Mouse (Mus musculus) B cell, adult 2 months (primary cell): ENCODE data around the gene Wdr17.

Experiments
- DNase-seq, 2 experiments: peaks; one replicate each; pipeline ENCODE4 v3.0.0; 2022

The Wdr17 gene

DNA sequence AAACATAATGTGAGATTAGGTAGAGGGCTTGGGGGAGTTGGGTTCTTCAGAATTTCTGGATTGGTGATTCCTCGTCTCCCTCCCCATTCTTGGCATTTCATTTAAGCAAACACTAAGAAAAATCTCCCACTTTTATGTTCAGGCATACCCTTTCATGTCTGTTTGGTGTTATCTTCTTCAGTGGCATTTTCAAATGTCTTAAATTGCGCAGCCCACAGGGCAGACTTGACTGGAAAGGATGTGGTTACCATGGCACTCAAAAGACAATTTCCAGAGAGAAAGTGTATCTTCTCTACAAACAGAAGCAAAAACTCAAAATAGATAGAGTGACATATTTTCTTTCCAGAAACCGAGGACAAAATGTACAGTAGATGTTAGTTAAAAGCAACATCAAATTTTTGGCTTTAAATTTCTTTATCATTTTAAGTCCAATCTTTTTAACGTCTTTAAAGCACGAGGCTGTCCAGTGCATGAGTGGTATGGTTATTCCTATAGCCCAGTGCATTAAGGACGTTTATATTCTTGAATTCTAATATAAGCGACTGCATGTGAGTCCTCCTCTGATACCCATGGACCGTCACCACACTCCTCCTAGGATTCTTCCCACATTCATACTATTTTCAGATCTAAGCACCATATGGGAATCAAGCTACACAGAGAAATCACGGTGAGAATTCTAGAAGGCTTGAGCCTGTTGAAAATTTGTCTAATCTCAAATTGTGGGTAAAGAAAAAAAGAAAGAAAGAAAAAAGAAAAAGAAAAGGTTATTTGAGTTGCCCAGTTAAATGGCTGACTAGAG, at the start of gene Wdr17:
Wdr17 (minus strand) TSS at position 198 of the 799 bp plus-strand sequence.
- DNase-seq: no peak

DNA sequence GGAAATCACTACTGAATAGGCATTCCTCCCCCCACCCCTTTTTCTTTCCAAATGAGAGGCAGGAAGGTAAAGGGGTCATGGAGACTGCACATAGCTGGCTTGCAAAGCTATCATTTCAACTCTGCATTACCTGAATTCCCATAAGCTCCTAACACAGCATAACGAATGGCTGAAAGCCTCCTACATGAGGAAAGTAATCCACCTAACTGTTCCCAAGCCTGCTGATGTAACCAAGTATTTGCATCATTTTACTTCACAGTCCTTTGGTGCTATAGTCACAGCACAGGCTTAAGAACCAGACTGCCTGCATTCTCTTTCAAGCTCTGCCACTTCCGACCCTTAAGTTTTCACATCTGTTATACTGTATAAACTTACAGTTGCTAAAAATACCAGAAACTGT, 45.3 kb upstream of the Wdr17 start:
- DNase-seq: no peak

DNA sequence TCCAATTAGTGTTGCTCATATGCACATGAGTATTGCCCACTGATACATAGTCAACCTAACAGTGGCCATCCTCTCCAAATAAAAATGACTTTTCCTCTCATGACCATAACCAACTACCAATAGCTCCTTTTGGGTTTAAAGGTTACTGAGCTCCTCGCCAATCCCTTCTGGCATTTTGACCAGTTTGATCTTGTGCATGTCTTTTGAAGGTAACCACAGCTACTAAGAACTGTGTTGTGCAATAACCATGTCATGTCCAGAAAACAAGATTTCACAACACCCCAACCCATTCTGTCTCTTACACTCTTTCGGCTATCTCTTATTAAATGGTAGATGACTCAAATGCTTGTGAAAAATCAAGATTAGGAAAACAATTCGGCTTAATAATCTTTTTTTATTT, 38.0 kb upstream of the Wdr17 start:
- no peak for DNase-seq

DNA sequence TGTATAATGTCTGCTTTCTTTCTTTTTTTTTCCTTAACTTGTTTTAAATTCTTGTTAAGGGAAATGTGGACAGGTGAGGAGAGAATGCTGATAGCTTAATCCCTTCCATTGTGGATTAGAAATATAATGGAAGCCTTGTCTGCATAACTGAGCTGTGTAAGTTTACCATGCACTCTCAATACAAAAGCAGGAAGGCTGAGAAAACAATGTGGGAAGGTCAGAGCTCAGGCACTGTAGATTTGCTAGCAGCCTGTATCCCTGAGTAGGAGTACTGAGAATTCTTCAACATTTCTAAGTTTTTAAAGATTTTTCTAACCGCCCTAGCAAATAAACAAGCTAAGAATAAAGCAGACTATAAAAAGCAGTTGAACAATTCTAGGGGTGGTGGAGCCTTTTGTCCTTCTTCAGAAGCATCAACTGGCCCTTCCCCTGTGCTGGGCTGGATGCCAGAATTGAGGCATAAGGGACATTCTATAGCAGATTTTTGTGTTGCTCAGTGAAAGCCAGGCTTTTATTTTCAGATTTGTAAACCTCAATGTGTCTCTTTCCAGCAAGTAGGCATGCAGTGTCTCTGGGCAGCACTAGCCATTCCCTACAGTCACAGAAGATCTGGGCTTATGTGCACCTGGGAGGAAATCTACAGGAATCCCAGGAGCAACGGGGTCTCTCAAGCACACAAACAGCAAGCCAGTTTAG, 35.3 kb upstream of the Wdr17 start:
- no peak for DNase-seq

DNA sequence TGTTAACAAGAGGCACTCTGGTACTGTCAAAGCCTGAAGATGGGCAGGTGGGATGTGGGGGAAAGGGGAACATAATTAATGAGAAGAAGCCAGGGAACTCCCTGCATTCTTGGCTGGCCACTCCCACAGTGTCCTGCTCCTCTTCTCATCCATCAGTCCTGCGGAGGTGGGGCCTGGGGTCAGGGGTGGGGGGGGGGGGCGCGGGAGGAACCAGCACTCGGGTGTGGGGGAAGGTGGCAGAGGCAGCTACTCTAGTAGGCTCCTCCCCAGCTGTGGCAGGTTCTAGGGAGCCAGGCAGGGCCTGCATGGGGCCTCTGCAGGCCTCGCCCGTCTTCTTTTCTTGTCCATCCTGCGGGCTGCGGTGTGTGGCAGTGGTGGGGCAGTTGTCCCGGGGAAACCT, 30.7 kb upstream of the Wdr17 start:
- no peak for DNase-seq

DNA sequence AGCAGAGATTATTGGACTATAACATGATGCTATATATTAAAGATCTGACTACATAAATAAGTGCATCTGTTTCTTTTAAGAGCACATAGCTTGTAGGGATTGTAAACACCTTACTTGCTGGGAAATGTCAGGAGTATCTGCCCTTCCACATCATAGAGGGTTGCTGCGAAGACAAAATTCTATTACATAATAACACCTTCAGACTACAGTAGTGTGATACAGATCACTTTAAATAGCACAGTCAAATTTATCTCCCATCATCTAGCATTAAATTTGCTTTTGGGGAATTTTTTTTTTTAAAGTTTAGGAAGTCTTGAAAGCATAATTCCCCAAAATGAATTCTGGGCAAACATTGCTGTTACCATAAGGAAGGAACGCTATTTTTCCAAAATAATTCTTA, 25.9 kb upstream of the Wdr17 start:
- DNase-seq: no peak

DNA sequence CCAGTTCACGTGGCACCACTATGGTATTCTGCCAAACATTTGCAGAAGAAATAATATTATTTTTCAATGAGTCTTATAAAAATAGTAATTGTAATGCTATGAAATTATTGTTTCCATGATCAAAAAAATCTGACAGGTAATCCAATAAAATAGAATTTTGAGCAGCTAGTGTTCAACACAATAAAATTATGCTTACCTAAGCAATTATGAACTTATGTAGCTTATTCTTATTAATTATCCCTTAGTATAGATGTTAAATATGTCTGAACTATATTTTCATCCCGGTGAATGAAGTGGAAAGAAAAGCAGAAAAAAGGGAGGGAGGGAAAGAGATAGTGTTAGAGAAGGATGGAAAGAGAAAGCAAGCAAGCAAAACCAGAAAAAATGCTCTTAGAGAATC, 12.5 kb upstream of the Wdr17 start:
- DNase-seq: no peak

DNA sequence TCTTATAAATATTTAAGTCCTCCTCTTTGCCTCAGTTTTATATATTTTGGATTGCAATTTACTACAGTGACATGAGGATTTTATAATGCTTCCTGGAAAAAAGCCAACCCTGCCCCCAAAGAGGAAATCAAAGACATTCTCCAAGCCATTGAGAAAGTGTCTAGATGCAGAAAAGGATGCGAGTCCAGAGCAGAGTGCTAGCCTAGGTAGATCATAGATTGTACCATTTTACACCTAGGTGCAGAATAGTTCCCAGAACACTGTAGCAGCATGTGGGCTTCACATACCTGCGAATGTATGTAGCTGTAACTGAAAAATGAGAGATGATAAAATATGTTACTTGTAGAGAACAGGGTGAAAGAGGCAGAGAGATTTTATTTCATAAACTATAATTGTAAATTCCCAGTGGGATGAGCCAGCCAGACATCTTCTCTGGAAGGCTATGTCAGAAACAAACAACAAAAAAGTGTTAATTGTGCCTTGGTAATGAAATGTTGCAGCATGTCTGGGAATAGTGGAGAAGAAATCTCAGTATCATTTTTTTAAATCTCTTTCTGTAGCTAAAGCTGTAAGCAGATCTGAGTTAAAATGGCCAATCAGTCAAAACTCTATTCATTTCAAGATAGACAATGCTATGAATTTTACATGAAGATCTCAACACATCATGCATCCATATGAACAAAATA, 7.8 kb upstream of the Wdr17 start:
- DNase-seq: no peak

DNA sequence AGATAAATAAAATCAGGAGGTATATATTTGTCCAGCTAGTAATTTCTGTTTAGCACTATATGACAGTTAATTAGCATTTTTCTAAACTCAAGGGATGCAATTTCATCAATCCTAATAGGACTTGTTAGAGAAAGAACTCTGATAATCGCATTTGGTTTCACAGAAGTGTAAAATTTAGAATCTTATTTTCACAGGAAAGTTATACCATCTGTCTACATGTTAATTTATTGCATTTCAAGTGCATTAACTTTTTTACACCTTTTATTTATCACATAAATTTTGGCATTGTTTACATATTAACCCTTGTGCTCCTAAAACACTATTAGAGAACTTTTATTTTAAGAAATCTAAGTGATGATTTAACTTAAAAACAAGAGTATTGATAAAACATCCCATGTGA, 7.2 kb upstream of the Wdr17 start:
- DNase-seq: no peak

DNA sequence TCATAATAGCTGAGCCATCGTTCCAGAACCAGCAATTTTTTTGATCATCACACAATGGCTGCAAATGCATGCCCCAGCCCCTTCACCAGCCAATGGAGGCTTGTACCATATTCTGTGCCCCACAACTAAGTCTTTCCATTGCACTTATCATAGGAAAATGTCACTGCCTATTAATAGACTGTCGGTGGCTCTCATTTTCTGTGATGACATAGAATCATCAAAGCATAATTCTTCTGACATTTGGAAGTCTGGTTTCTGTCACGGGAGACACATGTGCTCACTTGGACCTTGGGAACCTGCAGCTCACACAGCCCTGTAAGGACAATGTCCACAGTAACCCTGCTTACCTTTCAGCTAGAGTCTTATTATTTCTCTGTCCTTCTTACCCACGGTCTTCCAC, 424 bp downstream of the Wdr17 start:
- DNase-seq: no peak

DNA sequence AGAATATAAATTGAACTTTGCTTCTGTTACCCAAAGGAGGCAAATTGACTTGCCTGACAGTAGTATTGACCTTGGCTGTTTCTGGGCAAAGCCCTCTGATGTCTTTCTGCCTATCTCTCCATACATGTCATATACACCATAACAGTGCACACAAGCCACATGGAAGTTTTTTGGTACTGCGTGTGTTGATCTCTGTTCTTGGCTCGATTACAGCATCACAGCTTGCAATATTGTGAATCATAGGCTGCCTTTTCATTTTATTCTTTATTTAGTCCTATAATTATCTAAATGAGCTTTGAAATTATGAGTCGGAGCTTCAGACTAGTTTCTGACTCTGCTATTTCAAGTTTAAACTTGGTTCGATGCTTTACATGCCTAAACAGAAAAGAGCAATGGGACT, 10.5 kb downstream of the Wdr17 start:
- DNase-seq: no peak

DNA sequence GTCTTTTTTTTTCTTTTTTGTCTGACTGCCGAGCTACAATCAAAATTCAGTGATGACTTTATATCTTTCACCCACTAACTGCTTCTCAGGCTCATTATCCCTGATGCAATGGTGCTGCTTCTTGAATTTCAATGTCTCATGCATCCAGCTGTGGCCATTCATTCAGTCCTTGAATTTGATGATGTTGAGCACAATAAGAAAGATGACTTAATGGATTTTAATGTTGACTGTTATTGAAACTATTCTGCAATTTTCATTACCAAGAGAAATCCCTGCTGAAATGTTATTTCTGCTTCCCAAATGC, 22.3 kb downstream of the Wdr17 start:
- DNase-seq: no peak

DNA sequence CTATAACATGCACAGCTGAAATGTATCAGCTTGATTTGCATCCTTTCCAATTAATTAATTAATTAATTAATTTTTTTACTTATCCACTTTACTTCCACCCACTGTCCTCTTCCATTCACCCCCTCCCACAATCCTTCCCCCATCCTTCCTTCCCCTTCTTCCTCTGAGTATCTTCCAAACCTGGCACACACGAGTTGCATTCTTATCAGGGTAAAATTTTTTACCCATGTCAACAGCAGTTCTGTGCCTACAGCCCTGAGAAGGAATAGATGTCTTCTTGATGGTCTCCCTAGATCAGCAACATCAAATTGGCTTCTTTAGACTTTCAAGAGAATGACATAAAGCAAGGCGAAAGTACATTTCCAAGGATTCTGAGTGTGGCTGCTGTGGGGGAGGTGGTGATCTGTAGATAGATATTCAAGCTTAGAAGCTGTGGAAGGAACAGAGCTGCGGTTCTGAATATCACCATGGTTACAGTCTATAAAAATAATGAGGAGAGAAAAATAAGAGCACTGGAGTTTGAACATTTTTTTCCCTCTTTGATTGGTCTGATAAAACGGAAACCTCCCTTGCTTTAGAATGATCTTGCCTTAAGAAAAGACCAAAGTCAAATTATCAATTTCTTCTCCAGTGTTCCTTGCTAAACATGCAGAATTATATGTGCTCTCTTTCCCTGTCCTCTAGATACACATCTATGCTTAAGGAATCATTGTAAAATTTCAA, 22.8 kb downstream of the Wdr17 start:
- DNase-seq: no peak

DNA sequence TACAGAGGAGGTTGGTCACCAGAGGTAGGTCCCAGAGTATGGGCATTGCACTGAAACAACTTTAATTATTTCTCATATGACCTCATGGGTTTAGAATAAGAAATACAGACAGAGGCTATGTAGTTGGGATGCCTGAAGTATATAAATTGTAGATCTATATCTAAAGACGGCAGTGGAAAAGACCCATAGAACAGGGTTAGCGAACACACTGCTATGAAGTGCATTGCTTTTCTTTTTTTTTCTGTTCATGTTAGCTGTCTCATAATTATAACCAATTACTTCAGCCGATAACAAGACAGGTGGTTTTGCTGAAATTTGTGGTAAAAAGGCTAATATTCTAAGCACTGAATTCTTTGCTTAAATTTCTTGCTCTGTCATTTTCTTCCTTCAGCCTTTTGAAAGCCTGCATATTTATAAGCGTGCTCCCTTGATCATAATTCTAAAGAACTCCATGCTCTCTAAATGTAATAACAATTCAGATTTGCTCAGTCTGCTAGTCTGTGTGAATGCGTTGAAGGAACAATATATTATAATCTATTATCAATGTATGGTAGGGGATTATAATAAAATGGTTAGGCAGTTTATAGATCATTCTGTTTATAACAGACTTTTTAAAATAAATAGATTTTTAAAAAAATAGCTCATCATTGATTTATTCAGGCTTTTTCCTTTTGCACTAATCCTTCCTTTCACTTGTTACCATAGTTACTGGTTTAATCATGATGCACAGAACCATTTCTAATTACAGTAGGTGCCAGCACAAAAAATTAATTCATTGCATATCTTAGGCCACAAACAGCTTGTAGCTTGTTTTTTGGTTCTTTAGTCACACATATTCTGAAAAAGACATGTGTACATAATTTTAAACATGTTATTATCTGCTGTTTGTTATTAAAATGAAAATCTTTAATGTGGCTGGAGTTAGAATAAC, 50.7 kb downstream of the Wdr17 start:
- DNase-seq: no peak

DNA sequence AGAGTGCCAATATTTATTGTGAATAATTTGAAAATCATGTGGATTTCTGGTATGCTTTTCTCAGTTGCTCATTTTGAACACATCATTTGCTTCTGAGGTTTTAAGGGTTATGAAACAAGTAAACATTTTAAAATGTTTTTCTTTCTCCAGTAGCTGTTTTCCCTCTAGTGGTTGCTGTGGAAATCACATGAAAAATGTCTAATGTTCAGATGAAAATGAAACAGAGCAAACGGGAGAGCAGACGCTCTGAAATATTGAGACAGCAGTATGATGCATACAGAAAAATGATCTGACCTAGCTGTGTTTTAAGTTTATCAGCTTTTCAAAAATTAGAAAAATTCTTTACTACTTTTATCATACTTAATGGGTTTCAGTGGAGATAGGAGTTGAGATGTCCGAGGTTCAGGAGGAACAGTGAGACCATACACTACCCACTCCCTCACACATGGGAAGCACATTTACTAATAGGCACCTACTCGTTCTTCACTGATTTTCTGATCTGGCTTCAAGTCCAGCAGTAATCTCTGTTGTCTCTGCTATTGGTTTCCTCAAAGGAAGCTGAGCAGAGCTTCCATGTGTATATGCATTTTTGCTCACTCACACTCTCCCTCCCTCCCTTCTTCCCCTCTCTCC, 57.1 kb downstream of the Wdr17 start:
- no peak for DNase-seq

DNA sequence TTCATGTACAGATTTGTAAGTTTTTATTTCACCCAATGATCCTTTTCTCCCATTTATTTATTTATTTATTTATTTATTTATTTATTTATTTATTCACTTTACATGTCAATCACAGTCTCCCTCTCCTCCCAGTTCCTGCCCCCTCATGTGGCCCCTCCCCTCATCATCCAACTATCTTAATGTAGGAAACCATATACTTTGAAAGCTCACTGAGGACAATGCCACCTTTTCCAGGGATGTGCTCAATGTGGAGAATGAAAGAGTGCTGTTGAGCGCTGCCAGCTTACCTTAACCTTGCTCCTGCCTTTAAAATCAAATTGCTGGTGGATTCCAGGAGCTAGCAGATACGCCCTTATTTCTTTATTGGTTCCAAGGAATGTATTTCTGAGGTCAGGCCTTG, 59.0 kb downstream of the Wdr17 start:
- no peak for DNase-seq

DNA sequence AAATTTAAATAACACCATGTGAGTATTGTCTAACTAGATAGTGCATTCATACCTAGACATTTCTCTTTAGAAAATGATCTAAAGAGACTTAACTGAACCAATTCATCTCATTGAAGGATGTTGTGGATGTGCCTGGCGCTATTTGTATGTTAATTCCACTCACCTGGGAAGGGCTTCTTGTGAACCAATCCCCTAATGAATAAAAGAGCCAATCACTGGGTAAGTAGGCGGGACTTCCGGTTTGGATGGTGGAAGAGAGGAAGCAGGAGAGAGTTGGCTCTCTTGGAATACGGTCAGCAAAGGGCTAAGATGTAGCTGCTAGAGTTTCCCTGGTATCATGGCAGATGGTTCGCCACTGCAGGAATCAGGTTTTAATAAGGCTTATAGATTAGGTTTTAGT, 64.0 kb downstream of the Wdr17 start:
- DNase-seq: no peak

DNA sequence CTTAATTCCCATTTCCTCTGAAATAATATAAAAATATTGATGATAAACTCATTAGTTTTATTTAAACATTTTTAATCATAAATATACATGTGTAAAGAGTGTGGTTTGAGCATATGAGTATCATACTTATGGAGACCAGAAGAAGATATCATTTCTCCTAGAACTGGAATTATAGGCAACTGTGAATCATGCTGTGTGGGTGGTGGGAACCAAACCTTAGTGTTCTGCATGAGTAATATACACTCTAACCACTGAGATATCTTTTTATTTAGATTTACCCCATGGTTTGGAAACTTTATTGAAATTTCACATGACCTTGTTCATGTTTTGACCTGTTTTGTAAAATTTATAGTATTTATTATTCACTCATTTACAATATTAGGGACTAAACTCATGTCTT, 68.3 kb downstream of the Wdr17 start:
- no peak for DNase-seq

DNA sequence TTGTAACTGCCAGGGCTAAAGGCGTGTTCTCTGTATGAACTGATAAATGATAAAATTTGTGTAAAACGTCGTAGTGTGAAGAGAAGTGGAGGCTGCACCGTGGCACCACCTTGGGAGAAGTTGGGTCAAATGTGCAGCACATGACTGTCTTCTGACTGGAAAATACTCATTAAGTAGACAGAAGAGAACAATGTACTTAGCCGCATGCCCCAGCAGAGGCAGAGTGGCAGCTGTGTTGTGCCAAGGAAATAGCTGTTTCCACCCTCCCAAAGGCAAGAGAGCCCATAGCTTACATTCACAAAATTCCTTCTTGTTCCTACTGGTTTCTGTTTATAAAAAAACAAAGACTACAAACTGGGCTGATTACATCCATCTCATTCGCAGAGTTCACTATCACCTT, 78.8 kb downstream of the Wdr17 start:
- no peak for DNase-seq

DNA sequence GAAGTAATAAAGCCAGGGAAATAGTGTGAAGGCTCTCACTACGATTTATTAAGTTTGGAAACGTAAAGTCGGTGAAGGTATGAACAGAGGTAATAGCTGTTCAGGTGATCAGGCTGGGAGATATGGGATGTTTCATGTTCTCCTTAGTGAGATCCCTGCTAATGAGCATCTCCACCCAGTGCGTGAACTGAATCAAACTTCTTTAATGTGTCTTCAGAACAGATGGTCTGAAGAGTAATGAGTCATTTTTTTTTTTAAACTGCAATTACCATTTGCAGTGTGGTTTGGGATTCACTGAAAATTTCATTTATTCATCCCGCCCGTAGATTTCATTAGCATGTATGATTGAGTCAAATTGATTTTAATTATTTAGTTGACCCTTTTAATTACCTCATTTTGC, 80.8 kb downstream of the Wdr17 start:
- no peak for DNase-seq

DNA sequence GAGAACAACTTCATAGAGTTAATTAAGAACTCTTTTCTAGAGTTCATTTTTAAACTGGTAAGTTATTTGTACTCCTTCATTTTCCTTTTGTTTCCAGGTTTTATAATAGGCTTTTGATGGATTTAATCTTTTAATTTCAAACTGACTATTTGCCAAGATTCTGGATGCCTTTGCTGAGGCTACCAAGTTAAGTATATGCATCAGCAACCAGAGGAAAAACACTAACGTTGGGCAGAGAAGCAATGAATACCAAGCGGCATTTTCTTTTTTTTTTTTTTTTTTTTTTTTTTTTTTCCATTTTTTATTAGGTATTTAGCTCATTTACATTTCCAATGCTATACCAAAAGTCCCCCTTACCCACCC, 94.3 kb downstream of the Wdr17 start:
- no peak for DNase-seq
